Mouse (Mus musculus) olfactory bulb, adult 2 months (tissue): ENCODE measurements at regions not wholly inside any gene's neighbourhood (a gene's known extent, or its start where the extent isn't known, plus 50 kb on each side); places are given as distances from the start of the nearest gene placed in this dataset.

Source experiments
- H3K27ac ChIP-seq: fragments of 200-500 bp; 2 replicates; pipeline ENCODE4 v1.5.1; 2012; ENCODE audit warnings: low read depth, low read length; ENCODE audit not compliant: insufficient read depth
- H3K4me1 ChIP-seq: fragments of 200-500 bp; 2 replicates; pipeline ENCODE4 v1.6.1; 2012; ENCODE audit warnings: low read length; ENCODE audit not compliant: control insufficient read depth, insufficient read depth
- H3K4me3 ChIP-seq: fragments of 200-500 bp; 2 replicates; pipeline ENCODE4 v1.5.1; 2012; ENCODE audit warnings: mild to moderate bottlenecking, low read depth, low read length, moderate library complexity; ENCODE audit not compliant: insufficient read depth
- CTCF ChIP-seq: fragments of 200-500 bp; IDR thresholded peaks from 2 replicates; pipeline ENCODE4 v1.5.1; 2012; ENCODE audit warnings: low read depth, mild to moderate bottlenecking, low read length, moderate library complexity; ENCODE audit not compliant: insufficient read depth
- POLR2A ChIP-seq: fragments of 200-500 bp; IDR thresholded peaks from 2 replicates; pipeline ENCODE4 v1.6.1; 2012; ENCODE audit warnings: mild to moderate bottlenecking, low read depth, low read length, moderate library complexity; ENCODE audit not compliant: insufficient read depth
- WGBS: fragments of 180-500 bp; shearing (Covaris S2); methylation state at CpG from one replicate; pipeline ENCODE4 v1.1.7; 2018; 5-methylcytosine and 5-hydroxymethylcytosine counted together

- 52% methylated on average over 17 of the region's 17 CpGs for WGBS
- Histone ChIP-seq H3K4me1 (peaks cover 3% of the 10 kb centered on the region; the same call in 1 of the 2 replicates), H3K27ac (no peak overlapping the region), H3K4me3 (no peak overlapping the region)
- TF ChIP-seq CTCF (no peak), POLR2A (no peak)
Measured at GRCm38 (mm10) chr16:93079660-93080390, 253.9 kb upstream of the Runx1 start.

- Histone ChIP-seq H3K4me1 (peaks cover 3% of the 10 kb centered on the region; the same call in 1 of the 2 replicates), H3K27ac (no peak overlapping the region), H3K4me3 (no peak overlapping the region)
- WGBS = 81% methylated on average over 3 of the region's 3 CpGs
- no peak for TF ChIP-seq POLR2A
- TF ChIP-seq CTCF = no peak
Measured at GRCm38 (mm10) chr16:93078909-93079308, 253.0 kb upstream of the Runx1 start.

- H3K4me1 ChIP-seq = peaks cover 3% of the 10 kb centered on the region; the same call in 1 of the 2 replicates
- H3K4me3 ChIP-seq = no peak overlapping the region
- TF ChIP-seq CTCF (no peak), POLR2A (no peak)
- 87% methylated on average over 11 of the region's 11 CpGs for whole genome bisulfite sequencing
- H3K27ac ChIP-seq = no peak overlapping the region
Measured at GRCm38 (mm10) chr16:93075488-93075887, 249.5 kb upstream of the Runx1 start.

GRCm38 (mm10) chr16:93072156-93072555 lies 246.2 kb upstream of the Runx1 start:
- H3K4me3 ChIP-seq = no peak overlapping the region
- TF ChIP-seq CTCF (no peak), POLR2A (no peak)
- no peaks in the 10 kb centered on the region for H3K4me1 ChIP-seq
- 75% methylated on average over 6 of the region's 6 CpGs for WGBS
- H3K27ac ChIP-seq = no peak overlapping the region

- no peak overlapping the region for H3K27ac ChIP-seq
- no peaks in the 10 kb centered on the region for H3K4me1 ChIP-seq
- no peak overlapping the region for H3K4me3 ChIP-seq
- 83% methylated on average over 6 of the region's 6 CpGs for WGBS
- TF ChIP-seq POLR2A = no peak
- no peak for TF ChIP-seq CTCF
Measured at GRCm38 (mm10) chr16:93071726-93072125, 245.8 kb upstream of the Runx1 start.

- TF ChIP-seq CTCF = no peak
- no peak for TF ChIP-seq POLR2A
- Histone ChIP-seq H3K4me3 (no peak overlapping the region), H3K4me1 (no peaks in the 10 kb centered on the region), H3K27ac (no peak overlapping the region)
- WGBS = 95% methylated on average over 2 of the region's 2 CpGs
Measured at GRCm38 (mm10) chr16:93066821-93067220, 240.9 kb upstream of the Runx1 start.

- TF ChIP-seq CTCF (no peak), POLR2A (no peak)
- WGBS = 88% methylated on average over 4 of the region's 4 CpGs
- Histone ChIP-seq H3K4me3 (no peak overlapping the region), H3K27ac (no peak overlapping the region), H3K4me1 (no peaks in the 10 kb centered on the region)
Measured at GRCm38 (mm10) chr16:93061475-93062179, 235.7 kb upstream of the Runx1 start.

- WGBS = 64% methylated on average over 3 of the region's 3 CpGs
Measured at GRCm38 (mm10) chr16:93056295-93056694, 230.3 kb upstream of the Runx1 start.

GRCm38 (mm10) chr16:93055545-93055944 lies 229.6 kb upstream of the Runx1 start:
- TF ChIP-seq CTCF (no peak), POLR2A (no peak)
- H3K4me3 ChIP-seq = no peak overlapping the region
- H3K27ac ChIP-seq = no peak overlapping the region
- 91% methylated on average over 4 of the region's 4 CpGs for WGBS
- no peaks in the 10 kb centered on the region for H3K4me1 ChIP-seq

More at GRCm38 (mm10) chr16:93056295-93056694, 230.3 kb upstream of the Runx1 start:
- Histone ChIP-seq H3K4me1 (no peaks in the 10 kb centered on the region), H3K4me3 (no peak overlapping the region), H3K27ac (no peak overlapping the region)
- TF ChIP-seq POLR2A (no peak), CTCF (no peak)
